Mouse (Mus musculus) adipocyte (in vitro differentiated cells): ENCODE results near the gene Gm4302.
"Not testable (repeated sequence)": the region's sequence is repeated elsewhere in the genome, so short reads cannot be mapped to it uniquely, and the experiment has no call there.

ENCODE experiments used
- DNase-seq: peaks from one replicate; pipeline ENCODE4 v3.0.0-alpha.2; 2016; ENCODE audit warnings: low spot score

The Gm4302 gene

GRCm38 (mm10) chr10:100340536-100340935 lies at the start of gene Gm4302:
Gene Gm4302 (plus strand): TSS chr10:100340836.
- not testable (repeated sequence) for DNase-seq

- no peak for DNase-seq
These were observed 44.5 kb upstream of the Gm4302 start for GRCm38 (mm10) chr10:100296105-100296504.

- DNase-seq, result not testable (repeated sequence)
These were observed 40.5 kb upstream of the Gm4302 start for GRCm38 (mm10) chr10:100300106-100300505.

- DNase-seq, result not testable (repeated sequence)
These were observed 5.3 kb upstream of the Gm4302 start, which contains the start of gene Gm4301 for GRCm38 (mm10) chr10:100335376-100335775. Gene Gm4301 (plus strand): TSS chr10:100335676.

- DNase-seq, result not testable (repeated sequence)
These were observed 5.0 kb downstream of the Gm4302 start, which contains the start of gene Gm4303 for GRCm38 (mm10) chr10:100345672-100346071. Gene Gm4303 (plus strand): TSS chr10:100345972.

GRCm38 (mm10) chr10:100350793-100351192 lies 10.2 kb downstream of the Gm4302 start, which contains the start of gene Gm4305:
Gene Gm4305 (plus strand): TSS chr10:100351093.
- DNase-seq, result not testable (repeated sequence)

- not testable (repeated sequence) for DNase-seq
These were observed 16.2 kb downstream of the Gm4302 start for GRCm38 (mm10) chr10:100356841-100357240.

- DNase-seq, result not testable (repeated sequence)
These were observed 20.4 kb downstream of the Gm4302 start, which contains the start of gene Gm4307 for GRCm38 (mm10) chr10:100361038-100361437. Gene Gm4307 (plus strand): TSS chr10:100361338.

- not testable (repeated sequence) for DNase-seq
These were observed 41.8 kb downstream of the Gm4302 start, which contains the start of gene Gm4312 for GRCm38 (mm10) chr10:100382460-100382859. Gene Gm4312 (minus strand): TSS chr10:100382560.
